Mouse (Mus musculus) monocyte, adult 5-6 weeks (primary cell): ENCODE data around the gene Vps18. TPM values are rescaled to one million over a fixed set of nuclear protein-coding genes. Genes with fewer than 3 reads are reported as not detected.
A peak's percentile ranks its signal among the peaks of the same experiment; 100 is the strongest.

ENCODE experiments used
- ATAC-seq: fragments of 153-309, 156-312 bp; replicated peaks from 2 replicates; pipeline ENCODE4 v1.8.0; 2017; ENCODE audit warnings: mild to moderate bottlenecking; ENCODE audit not compliant: low TSS enrichment, insufficient number of reproducible peaks, severe bottlenecking, poor library complexity, low FRiP score
- total RNA-seq: library from RNA; stranded (forward); fragments of 200-1000, 200-491, 200-594 nt; gene quantifications from 3 replicates; pipeline ENCODE4 v1.2.3, GENCODE M21; 2017

Vps18 gene
- total RNA-seq, 1 experiment from 2014 or later: 20.7 TPM

GRCm38 (mm10) chr2:119281899-119282565, 6.5 kb upstream of the Vps18 start:
- ATAC-seq: no peak

GRCm38 (mm10) chr2:119287372-119287771, 1.2 kb upstream of the Vps18 start:
- ATAC-seq: no peak

GRCm38 (mm10) chr2:119289014-119289416, 475 bp downstream of the Vps18 start:
- peak; percentile 68 for ATAC-seq

- no peak for ATAC-seq
Observed at GRCm38 (mm10) chr2:119292281-119292680, 3.7 kb downstream of the Vps18 start.

GRCm38 (mm10) chr2:119292852-119293251, 4.3 kb downstream of the Vps18 start:
- no peak for ATAC-seq

GRCm38 (mm10) chr2:119293311-119293710, 4.8 kb downstream of the Vps18 start:
- no peak for ATAC-seq

- ATAC-seq: no peak
Observed at GRCm38 (mm10) chr2:119293776-119294390, 5.3 kb downstream of the Vps18 start.

GRCm38 (mm10) chr2:119294411-119294810, 5.9 kb downstream of the Vps18 start:
- ATAC-seq: no peak

GRCm38 (mm10) chr2:119296756-119297155, 8.2 kb downstream of the Vps18 start:
- ATAC-seq: no peak

GRCm38 (mm10) chr2:119297506-119297905, 9.0 kb downstream of the Vps18 start:
- no peak for ATAC-seq

- ATAC-seq: no peak
Observed at GRCm38 (mm10) chr2:119298330-119298729, 9.8 kb downstream of the Vps18 start.

GRCm38 (mm10) chr2:119298839-119299238, 10.3 kb downstream of the Vps18 start:
- ATAC-seq: no peak

GRCm38 (mm10) chr2:119299981-119300818, 11.7 kb downstream of the Vps18 start:
- ATAC-seq: peak; percentile 75

- no peak for ATAC-seq
Observed at GRCm38 (mm10) chr2:119300819-119301493, 12.4 kb downstream of the Vps18 start.

GRCm38 (mm10) chr2:119302876-119303275, 14.3 kb downstream of the Vps18 start:
- ATAC-seq: no peak

- no peak for ATAC-seq
Observed at GRCm38 (mm10) chr2:119304391-119304790, 15.9 kb downstream of the Vps18 start.

GRCm38 (mm10) chr2:119304798-119305208, 16.3 kb downstream of the Vps18 start:
- ATAC-seq: no peak

GRCm38 (mm10) chr2:119311544-119311943, 23.0 kb downstream of the Vps18 start:
- no peak for ATAC-seq

GRCm38 (mm10) chr2:119312380-119312958, 23.9 kb downstream of the Vps18 start:
- ATAC-seq: no peak
